ENCODE assay signal across 8 mouse cellular contexts in the genomic region with DNA sequence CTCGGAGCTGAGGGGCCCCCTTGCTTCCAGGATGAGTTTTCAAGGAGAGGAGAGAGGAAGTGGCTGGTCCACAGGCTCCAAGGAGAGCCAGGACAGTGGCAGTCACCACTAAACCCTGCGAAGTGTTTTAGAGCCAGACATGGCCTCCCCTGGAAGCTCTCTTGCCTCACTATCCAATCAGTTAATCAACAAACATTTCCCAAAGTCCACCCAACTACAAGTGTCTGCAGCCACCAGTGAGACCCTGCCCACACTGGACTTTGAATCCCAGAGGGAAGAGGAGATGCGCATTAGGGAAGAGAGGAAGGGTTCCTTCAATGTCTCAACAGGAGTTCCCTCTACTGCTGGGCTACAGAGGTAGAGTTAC. TPM values are rescaled to one million over a fixed set of nuclear protein-coding genes. Genes with fewer than 3 reads are reported as not detected.
DNase-seq lines count a peak whose midpoint lies in the region; ATAC-seq and TF ChIP-seq lines count a peak whose summit lies in the region.

No protein-coding gene starts in this region.

- 34% methylated on average over 3 of the region's 3 CpGs for WGBS in heart, postnatal 0 days
- 21% methylated on average over 3 of the region's 3 CpGs for WGBS in hindbrain, embryonic 16.5 days
- 12% methylated on average over 3 of the region's 3 CpGs for WGBS in midbrain, embryonic 13.5 days

- H3K27ac ChIP-seq in heart, postnatal 0 days (ENCODE audit: low read depth) = no peak overlapping the region
- peak overlapping the region; percentile 87; the same call in 1 of the 2 replicates for H3K27ac ChIP-seq in hindbrain, embryonic 16.5 days (ENCODE audit: low read depth, low read length)
- H3K27ac ChIP-seq in midbrain, embryonic 13.5 days = peak overlapping the region; percentile 88; the same call in 1 of the 2 replicates

- H3K4me3 ChIP-seq in heart, postnatal 0 days (ENCODE audit: low read depth, low read length) = peak overlapping the region; percentile 98
- H3K4me3 ChIP-seq in hindbrain, embryonic 16.5 days (ENCODE audit: low read length) = peak overlapping the region; percentile 87
- H3K4me3 ChIP-seq in midbrain, embryonic 13.5 days (replicated peaks) = peak overlapping the region; percentile 81

- H3K9me3 ChIP-seq in heart, postnatal 0 days (replicated peaks; ENCODE audit: control insufficient read depth, low read length) = 0 out of 2 replicates have a peak, but pooled peaks cover 3% of the 10 kb centered on the region
- peaks cover 9% of the 10 kb centered on the region; the same call in 1 of the 2 replicates for H3K9me3 ChIP-seq in hindbrain, embryonic 16.5 days (ENCODE audit: control insufficient read depth, low read length)
- H3K9me3 ChIP-seq in midbrain, embryonic 13.5 days = no peaks in the 10 kb centered on the region

- peak overlapping the region; percentile 92; the same call in 1 of the 2 replicates for H3K9ac ChIP-seq in heart, postnatal 0 days (replicated peaks; ENCODE audit: low read depth, low read length)
- peak overlapping the region; percentile 89 for H3K9ac ChIP-seq in hindbrain, embryonic 16.5 days (ENCODE audit: low read depth, low read length)
- H3K9ac ChIP-seq in midbrain, embryonic 13.5 days (replicated peaks) = peak overlapping the region; percentile 81; the same call in 1 of the 2 replicates

- TF ChIP-seq CTCF in heart, postnatal 0 days (IDR thresholded peaks at IDR 0.05; ENCODE audit: low read depth) = no peak
- no peak for TF ChIP-seq CTCF in brain, embryonic 14.5 days (IDR thresholded peaks at IDR 0.05; ENCODE audit: borderline replicate concordance, extremely low read depth, insufficient read depth, insufficient read length)

- no peak for DNase-seq in heart, postnatal 0 days (ENCODE audit: low spot score)
- DNase-seq in heart, adult 18-20 months = no peak
- DNase-seq in brain, embryonic 14.5 days (ENCODE audit: low read depth) = peak; percentile 22
- DNase-seq in spleen, adult 18-20 months = no peak
- DNase-seq in thymus, postnatal 25 days = no peak

- no peak for TF ChIP-seq EP300 in heart, postnatal 0 days (IDR thresholded peaks at IDR 0.05; ENCODE audit: low read depth)

- no peaks in the 10 kb centered on the region for H3K36me3 ChIP-seq in heart, postnatal 0 days (replicated peaks; ENCODE audit: control insufficient read depth, insufficient read depth, low read length)
- 0 out of 2 replicates have a peak, but pooled peaks cover 2% of the 10 kb centered on the region for H3K36me3 ChIP-seq in hindbrain, embryonic 16.5 days (ENCODE audit: control insufficient read depth, insufficient read depth, low read length)
- H3K36me3 ChIP-seq in midbrain, embryonic 13.5 days = peaks cover 5% of the 10 kb centered on the region; the same call in 1 of the 2 replicates

- ATAC-seq in heart, postnatal 0 days (ENCODE audit: insufficient read depth, low read depth) = no peak
- ATAC-seq in hindbrain, embryonic 16.5 days = no peak
- no peak for ATAC-seq in midbrain, embryonic 13.5 days
- ATAC-seq in megakaryocyte progenitor cell, adult 5-6 weeks (replicated peaks; ENCODE audit: poor library complexity) = no peak

- no peaks in the 10 kb centered on the region for H3K4me1 ChIP-seq in heart, postnatal 0 days (ENCODE audit: control insufficient read depth, insufficient read depth)
- peaks cover 6% of the 10 kb centered on the region for H3K4me1 ChIP-seq in hindbrain, embryonic 16.5 days (ENCODE audit: control insufficient read depth, insufficient read depth, low read depth, low read length)
- H3K4me1 ChIP-seq in midbrain, embryonic 13.5 days (replicated peaks) = peaks cover 11% of the 10 kb centered on the region

- TF ChIP-seq POLR2A in brain, embryonic 14.5 days (IDR thresholded peaks at IDR 0.05; ENCODE audit: borderline replicate concordance, extremely low read depth, insufficient read depth, insufficient read length, poor library complexity, severe bottlenecking) = no peak

- peak overlapping the region; percentile 93 for H3K4me2 ChIP-seq in heart, postnatal 0 days (ENCODE audit: low read depth, low read length)
- H3K4me2 ChIP-seq in hindbrain, embryonic 16.5 days (ENCODE audit: low read length) = peak overlapping the region; percentile 85
- peak overlapping the region; percentile 77 for H3K4me2 ChIP-seq in midbrain, embryonic 13.5 days (replicated peaks)

- H3K27me3 ChIP-seq in heart, postnatal 0 days (ENCODE audit: control insufficient read depth, insufficient read depth, low read length) = peaks cover 11% of the 10 kb centered on the region
- 0 out of 2 replicates have a peak, but pooled peaks cover 2% of the 10 kb centered on the region for H3K27me3 ChIP-seq in hindbrain, embryonic 16.5 days (replicated peaks; ENCODE audit: control insufficient read depth, insufficient read depth, low read length)
- peaks cover 21% of the 10 kb centered on the region for H3K27me3 ChIP-seq in midbrain, embryonic 13.5 days

RNA-seq across cellular contexts. Expression of gene Cdyl2, which starts 0.8 kb away (rescaled TPM):
- total RNA-seq in heart, postnatal 0 days (2014; rRNA removed; ENCODE audit: low replicate concordance) = 3.6 and 4.7 TPM in 2 replicates
- 3.3 and 4.2 TPM in 2 replicates for polyA plus RNA-seq in heart, postnatal 0 days (2015; fragmentation: Nextera tagmentation; extraction: Ambion mirVana)
- 1 to 10 TPM; 3.9 to 4.9 TPM for total RNA-seq in heart, adult 18-20 months (2021)
- 1.8 and 3.2 TPM in 2 replicates for polyA plus RNA-seq in brain, embryonic 14.5 days (2012; rRNA removed)
- polyA plus RNA-seq in hindbrain, embryonic 16.5 days (2015; fragmentation: Nextera tagmentation; extraction: Ambion mirVana) = 12.1 and 13.6 TPM in 2 replicates
- 7.2 and 7.9 TPM in 2 replicates for polyA plus RNA-seq in midbrain, embryonic 13.5 days (2015; fragmentation: Nextera tagmentation; extraction: Ambion mirVana)
- total RNA-seq in megakaryocyte progenitor cell, adult 5-6 weeks (2015) = 2.0 and 4.1 TPM in 2 replicates
- 5.8 and 5.9 TPM in 2 replicates for total RNA-seq in megakaryocyte progenitor cell, adult 5-6 weeks (2017)
